8 mouse cellular contexts compared by ENCODE assay signal in the genomic region with DNA sequence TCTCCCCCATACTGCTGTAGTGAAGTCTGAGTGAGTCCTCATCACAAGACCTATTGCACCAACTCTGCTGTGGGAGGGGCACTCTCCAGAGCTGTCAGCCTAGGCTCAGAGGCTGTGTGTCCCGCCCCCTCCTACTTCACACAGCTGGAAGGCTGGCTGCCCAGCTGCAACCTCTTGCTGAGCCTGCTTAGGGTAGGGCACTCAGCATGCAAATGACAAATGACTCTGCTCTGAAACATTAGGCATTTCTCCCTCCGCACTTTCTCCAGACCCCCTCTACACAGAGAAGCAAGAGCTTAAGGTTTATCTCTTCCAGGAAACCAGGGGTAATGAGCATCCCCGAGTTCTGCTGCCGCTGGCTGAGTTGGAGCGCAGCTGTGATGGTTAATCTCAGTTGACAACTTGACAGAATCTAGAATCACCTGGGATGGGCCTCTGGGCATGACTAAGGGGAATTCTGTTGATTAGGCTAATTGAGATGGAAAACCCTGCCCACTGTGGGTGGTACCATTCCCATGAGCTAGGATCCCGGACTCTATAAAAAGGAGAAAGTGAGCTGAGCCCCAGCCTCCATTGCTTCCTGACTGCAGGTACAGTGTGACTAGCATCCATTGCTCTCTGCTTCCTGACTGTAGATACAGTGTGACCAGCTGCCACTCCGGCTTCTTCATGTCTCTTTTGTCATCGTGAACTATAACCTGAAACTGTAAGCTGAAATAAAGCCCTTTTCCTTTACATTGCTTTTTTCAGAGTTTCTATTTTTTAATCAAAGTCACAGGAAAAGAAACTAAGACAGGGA.
DNase-seq lines count a peak whose midpoint lies in the region; ATAC-seq and TF ChIP-seq lines count a peak whose summit lies in the region.

No protein-coding gene starts in this region.

- TF ChIP-seq CTCF in CH12.LX (conservative IDR thresholded peaks at IDR 0.05 in 1 of 2, IDR thresholded peaks at IDR 0.05 in 1 of 2; ENCODE audit: low read depth in 2 of 2, low read length in 2 of 2): no peak

- no peak for TF ChIP-seq POLR2A in CH12.LX (IDR thresholded peaks at IDR 0.05; ENCODE audit: low read depth, low read length)

- H3K79me2 ChIP-seq in CH12.LX (replicated peaks; ENCODE audit: control insufficient read depth, extremely low read depth, insufficient read depth, poor library complexity, severe bottlenecking): no peaks in the 10 kb centered on the region

- no peak overlapping the region for H3K9ac ChIP-seq in hindbrain, embryonic 11.5 days (ENCODE audit: low read depth, low read length)
- H3K9ac ChIP-seq in hindbrain, embryonic 12.5 days: no peak overlapping the region
- no peak overlapping the region for H3K9ac ChIP-seq in CH12.LX (ENCODE audit: insufficient read depth, low read depth)
- no peak overlapping the region for H3K9ac ChIP-seq in embryonic facial prominence, embryonic 12.5 days
- H3K9ac ChIP-seq in hindbrain, embryonic 13.5 days: no peak overlapping the region

- no peaks in the 10 kb centered on the region for H3K9me3 ChIP-seq in hindbrain, embryonic 11.5 days (ENCODE audit: control insufficient read depth, low read length)
- no peaks in the 10 kb centered on the region; the same call in 1 of the 2 replicates for H3K9me3 ChIP-seq in hindbrain, embryonic 12.5 days (replicated peaks)
- H3K9me3 ChIP-seq in CH12.LX (replicated peaks; ENCODE audit: low read length): peaks cover 12% of the 10 kb centered on the region
- H3K9me3 ChIP-seq in embryonic facial prominence, embryonic 12.5 days: no peaks in the 10 kb centered on the region; the same call in 1 of the 2 replicates
- no peaks in the 10 kb centered on the region for H3K9me3 ChIP-seq in hindbrain, embryonic 13.5 days

- peak; percentile 44; the same call in 1 of the 2 replicates for TF ChIP-seq EP300 in CH12.LX (IDR thresholded peaks at IDR 0.05; ENCODE audit: low read length)

- dilution Hi-C loops in CH12.LX (cut with MboI; ENCODE audit: extremely low pct_ligation_motif_present, extremely low pct_unique_long_range_greater_than_20kb, low sequenced_read_pairs): no loop called here

- peak; percentile 40 for DNase-seq in hindbrain, embryonic 11.5 days (ENCODE audit: low spot score)
- peak; percentile 88 for DNase-seq in CH12.LX (ENCODE audit: extremely low read depth)
- DNase-seq in lung, postnatal 14 days: peak; percentile 46
- peak; percentile 37 to 61 for DNase-seq in thymus, postnatal 36 days
- DNase-seq in cerebellum, postnatal 25 days: no peak

- in situ Hi-C loops in CH12.LX (cut with MboI; ENCODE audit: low pct_ligation_motif_present, low pct_unique_long_range_greater_than_20kb, low sequenced_read_pairs): no loop called here

- no peaks in the 10 kb centered on the region; the same call in 1 of the 2 replicates for H3K27me3 ChIP-seq in hindbrain, embryonic 11.5 days (ENCODE audit: control insufficient read depth, insufficient read depth, low read length)
- peaks cover 24% of the 10 kb centered on the region for H3K27me3 ChIP-seq in hindbrain, embryonic 12.5 days
- H3K27me3 ChIP-seq in CH12.LX (replicated peaks): peaks cover 1% of the 10 kb centered on the region
- no peaks in the 10 kb centered on the region for H3K27me3 ChIP-seq in embryonic facial prominence, embryonic 12.5 days
- H3K27me3 ChIP-seq in hindbrain, embryonic 13.5 days: peaks cover 51% of the 10 kb centered on the region

- H3K36me3 ChIP-seq in hindbrain, embryonic 11.5 days (ENCODE audit: control insufficient read depth, insufficient read depth, low read length): no peaks in the 10 kb centered on the region
- H3K36me3 ChIP-seq in hindbrain, embryonic 12.5 days: no peaks in the 10 kb centered on the region
- H3K36me3 ChIP-seq in CH12.LX (replicated peaks in 1 of 2; ENCODE audit: control insufficient read depth in 1 of 2, insufficient read depth in 1 of 2, low read length in 1 of 2): no peaks in the 10 kb centered on the region
- H3K36me3 ChIP-seq in embryonic facial prominence, embryonic 12.5 days: no peaks in the 10 kb centered on the region
- H3K36me3 ChIP-seq in hindbrain, embryonic 13.5 days: no peaks in the 10 kb centered on the region

- H3K4me3 ChIP-seq in hindbrain, embryonic 11.5 days (ENCODE audit: low read depth, low read length): no peak overlapping the region
- H3K4me3 ChIP-seq in hindbrain, embryonic 12.5 days: no peak overlapping the region
- H3K4me3 ChIP-seq in CH12.LX (replicated peaks in 1 of 3; ENCODE audit: low read depth in 2 of 3, low read length in 2 of 3, poor library complexity in 1 of 3): no peak overlapping the region
- H3K4me3 ChIP-seq in embryonic facial prominence, embryonic 12.5 days: no peak overlapping the region
- H3K4me3 ChIP-seq in hindbrain, embryonic 13.5 days: no peak overlapping the region

- no peak overlapping the region for H3K4me2 ChIP-seq in hindbrain, embryonic 11.5 days (replicated peaks; ENCODE audit: low read depth, low read length)
- H3K4me2 ChIP-seq in hindbrain, embryonic 12.5 days (replicated peaks): no peak overlapping the region
- peak overlapping the region; percentile 18; the same call in 1 of the 2 replicates for H3K4me2 ChIP-seq in CH12.LX (ENCODE audit: insufficient read depth, low read depth, poor library complexity, severe bottlenecking)
- H3K4me2 ChIP-seq in embryonic facial prominence, embryonic 12.5 days (replicated peaks): no peak overlapping the region
- no peak overlapping the region for H3K4me2 ChIP-seq in hindbrain, embryonic 13.5 days

- 0 out of 2 replicates have a peak, but pooled peaks have one; percentile 27 for ATAC-seq in hindbrain, embryonic 11.5 days (ENCODE audit: low FRiP score)
- no peak for ATAC-seq in hindbrain, embryonic 12.5 days (ENCODE audit: low FRiP score)
- ATAC-seq in embryonic facial prominence, embryonic 12.5 days (ENCODE audit: insufficient number of reproducible peaks, insufficient read depth, low FRiP score, low TSS enrichment): 0 out of 2 replicates have a peak, but pooled peaks have one; percentile 22
- no peak; the same call in 1 of the 2 replicates for ATAC-seq in hindbrain, embryonic 13.5 days (ENCODE audit: low FRiP score)

- H3K4me1 ChIP-seq in hindbrain, embryonic 11.5 days (replicated peaks; ENCODE audit: control insufficient read depth, insufficient read depth, low read length): peaks cover 2% of the 10 kb centered on the region; the same call in 1 of the 2 replicates
- peaks cover 19% of the 10 kb centered on the region for H3K4me1 ChIP-seq in hindbrain, embryonic 12.5 days
- peaks cover 47 to 84% of the 10 kb centered on the region in 2 experiments for H3K4me1 ChIP-seq in CH12.LX (ENCODE audit: control insufficient read depth in 1 of 2, insufficient read depth in 2 of 2)
- peaks cover 12% of the 10 kb centered on the region for H3K4me1 ChIP-seq in embryonic facial prominence, embryonic 12.5 days
- H3K4me1 ChIP-seq in hindbrain, embryonic 13.5 days (replicated peaks): peaks cover 24% of the 10 kb centered on the region

- TF ChIP-seq RAD21 in CH12.LX (IDR thresholded peaks at IDR 0.05; ENCODE audit: low read depth, low read length): no peak; the same call in none of the 2 replicates

- no peak overlapping the region for H3K27ac ChIP-seq in hindbrain, embryonic 11.5 days (ENCODE audit: low read depth, low read length)
- no peak overlapping the region for H3K27ac ChIP-seq in hindbrain, embryonic 12.5 days
- no peak overlapping the region for H3K27ac ChIP-seq in CH12.LX (ENCODE audit: insufficient read depth, low read depth)
- peak overlapping the region; percentile 46; the same call in 1 of the 2 replicates for H3K27ac ChIP-seq in embryonic facial prominence, embryonic 12.5 days
- H3K27ac ChIP-seq in hindbrain, embryonic 13.5 days: peak overlapping the region; percentile 6; the same call in 1 of the 2 replicates

- 34% methylated on average over 8 of the region's 8 CpGs for WGBS in hindbrain, embryonic 11.5 days
- 28% methylated on average over 8 of the region's 8 CpGs for WGBS in hindbrain, embryonic 12.5 days
- WGBS in embryonic facial prominence, embryonic 12.5 days: 31% methylated on average over 8 of the region's 8 CpGs
- WGBS in hindbrain, embryonic 13.5 days: 29% methylated on average over 8 of the region's 8 CpGs

TF ChIP-seq in CH12.LX, 34 proteins besides CTCF, POLR2A, EP300 and RAD21:
- TF ChIP-seq E2F4 (IDR thresholded peaks at IDR 0.05; ENCODE audit: insufficient replicate concordance, low read depth, low read length) (no peak), ETS1 (conservative IDR thresholded peaks at IDR 0.05; ENCODE audit: low read depth, low read length) (peak; percentile 86), MEF2A (IDR thresholded peaks at IDR 0.05; ENCODE audit: borderline replicate concordance, low read depth, low read length) (no peak; the same call in 1 of the 2 replicates), SIN3A (IDR thresholded peaks at IDR 0.05; ENCODE audit: low read length) (peak; percentile 79), USF2 (conservative IDR thresholded peaks at IDR 0.05; ENCODE audit: low read depth, low read length) (no peak), TCF12 (IDR thresholded peaks at IDR 0.05; ENCODE audit: low read depth, low read length) (peak; percentile 84), BHLHE40 (IDR thresholded peaks at IDR 0.05; ENCODE audit: low read depth, low read length) (peak; percentile 48; the same call in 1 of the 2 replicates), IRF4 (IDR thresholded peaks at IDR 0.05; ENCODE audit: low read depth, low read length) (0 out of 2 replicates have a peak, but pooled peaks have one; percentile 8), SMC3 (IDR thresholded peaks at IDR 0.05; ENCODE audit: low read depth, low read length) (0 out of 2 replicates have a peak, but pooled peaks have one; percentile 6), GABPA (IDR thresholded peaks at IDR 0.05; ENCODE audit: insufficient replicate concordance, low read depth, low read length) (no peak), NRF1 (IDR thresholded peaks at IDR 0.05; ENCODE audit: low read depth, low read length) (0 out of 2 replicates have a peak, but pooled peaks have one; percentile 17), KAT2A (IDR thresholded peaks at IDR 0.05; ENCODE audit: insufficient replicate concordance, low read length) (no peak), CHD2 (IDR thresholded peaks at IDR 0.05; ENCODE audit: low read length) (no peak; the same call in 1 of the 2 replicates), MAZ (IDR thresholded peaks at IDR 0.05; ENCODE audit: low read depth, low read length) (peak; percentile 77)

Comparison
In these comparisons a context has a peak if more than half of its experiments do, and no peak if none do; other contexts are left out.
1. ATAC-seq: peak in hindbrain, embryonic 11.5 days (single experiment) and embryonic facial prominence, embryonic 12.5 days (single experiment); none in hindbrain, embryonic 12.5 days (single experiment) and hindbrain, embryonic 13.5 days (single experiment).
2. H3K27ac ChIP-seq: peak in embryonic facial prominence, embryonic 12.5 days (single experiment) and hindbrain, embryonic 13.5 days (single experiment); none in hindbrain, embryonic 11.5 days (single experiment), hindbrain, embryonic 12.5 days (single experiment) and CH12.LX (single experiment).
3. DNase-seq: peak in hindbrain, embryonic 11.5 days (single experiment), CH12.LX (single experiment), lung, postnatal 14 days (single experiment) and thymus, postnatal 36 days (2 of 2); none in cerebellum, postnatal 25 days (0 of 2).